ENCODE assay signal across 16 mouse cellular contexts in genomic region chr4:32219428-32220128, GRCm38 (mm10). TPM values are rescaled to one million over a fixed set of nuclear protein-coding genes. Genes with fewer than 3 reads are reported as not detected.
DNase-seq lines count a peak whose midpoint lies in the region; ATAC-seq lines count a peak whose summit lies in the region.
"Had no signal": no experiment of that assay in that cellular context is flagged by ENCODE, and none has a peak within 500 bp of the region (broad histone marks: within the 10 kb centered on the region; RNA-seq: fewer than 3 reads in every experiment).

No protein-coding gene starts in this region.

- 0 out of 2 replicates have a peak, but pooled peaks cover 4% of the 10 kb centered on the region for H3K4me1 ChIP-seq in heart, embryonic 10.5 days
- H3K4me1 ChIP-seq in embryonic facial prominence, embryonic 14.5 days (ENCODE audit: control insufficient read depth, insufficient read depth, low read length) = peaks cover 3% of the 10 kb centered on the region; the same call in 1 of the 2 replicates
- peaks cover 18% of the 10 kb centered on the region for H3K4me1 ChIP-seq in neural tube, embryonic 15.5 days

- no peaks in the 10 kb centered on the region for H3K9me3 ChIP-seq in heart, embryonic 10.5 days
- no peaks in the 10 kb centered on the region for H3K9me3 ChIP-seq in embryonic facial prominence, embryonic 14.5 days (ENCODE audit: control insufficient read depth, low read length)
- H3K9me3 ChIP-seq in neural tube, embryonic 15.5 days (replicated peaks) = no peaks in the 10 kb centered on the region

- DNase-seq in heart, embryonic 10.5 days (ENCODE audit: low spot score) = no peak
- no peak for DNase-seq in heart, adult 18-20 months
- DNase-seq in spleen, adult 18-20 months = peak; percentile 35 to 49
- no peak for DNase-seq in spleen, postnatal 4 days (ENCODE audit: low spot score in 2 of 2)
- DNase-seq in embryonic facial prominence, embryonic 14.5 days (ENCODE audit: low spot score) = no peak
- DNase-seq in layer of hippocampus, postnatal 14 days (ENCODE audit: low spot score in 2 of 2) = no peak
- DNase-seq in heart, postnatal 36 days = no peak
- DNase-seq: adrenal gland, postnatal 36 days; cerebellum, adult 2 months; gastrocnemius, postnatal 36 days; heart, postnatal 14 days; kidney, adult 2 months; right cerebral cortex, postnatal 4 days had no signal

- H3K4me3 ChIP-seq in heart, embryonic 10.5 days = no peak overlapping the region
- no peak overlapping the region for H3K4me3 ChIP-seq in embryonic facial prominence, embryonic 14.5 days (ENCODE audit: low read depth, low read length)
- H3K4me3 ChIP-seq in neural tube, embryonic 15.5 days (replicated peaks) = no peak overlapping the region
- H3K4me3 ChIP-seq: myocyte had no signal

- H3K36me3 ChIP-seq in heart, embryonic 10.5 days = no peaks in the 10 kb centered on the region
- H3K36me3 ChIP-seq in embryonic facial prominence, embryonic 14.5 days (ENCODE audit: control insufficient read depth, insufficient read depth, low read length) = no peaks in the 10 kb centered on the region
- no peaks in the 10 kb centered on the region for H3K36me3 ChIP-seq in neural tube, embryonic 15.5 days

- ATAC-seq in embryonic facial prominence, embryonic 14.5 days (ENCODE audit: low read depth) = no peak
- peak; percentile 66; the same call in 1 of the 2 replicates for ATAC-seq in neural tube, embryonic 15.5 days (ENCODE audit: low FRiP score)

- 0 out of 2 replicates have a peak overlapping the region, but pooled peaks have one; percentile 11 for H3K27ac ChIP-seq in heart, embryonic 10.5 days
- 0 out of 2 replicates have a peak overlapping the region, but pooled peaks have one; percentile 31 for H3K27ac ChIP-seq in embryonic facial prominence, embryonic 14.5 days (replicated peaks; ENCODE audit: low read depth, low read length)
- peak overlapping the region; percentile 45 for H3K27ac ChIP-seq in neural tube, embryonic 15.5 days (replicated peaks)

- peaks cover 5% of the 10 kb centered on the region for H3K27me3 ChIP-seq in heart, embryonic 10.5 days (ENCODE audit: insufficient read depth, poor library complexity, severe bottlenecking)
- no peaks in the 10 kb centered on the region for H3K27me3 ChIP-seq in embryonic facial prominence, embryonic 14.5 days (replicated peaks; ENCODE audit: control insufficient read depth, insufficient read depth, low read length)
- no peaks in the 10 kb centered on the region for H3K27me3 ChIP-seq in neural tube, embryonic 15.5 days (replicated peaks)
- H3K27me3 ChIP-seq: CH12.LX had no signal

- H3K9ac ChIP-seq in embryonic facial prominence, embryonic 14.5 days (ENCODE audit: low read depth, low read length) = 0 out of 2 replicates have a peak overlapping the region, but pooled peaks have one; percentile 23
- no peak overlapping the region for H3K9ac ChIP-seq in neural tube, embryonic 15.5 days (replicated peaks)

- H3K4me2 ChIP-seq in embryonic facial prominence, embryonic 14.5 days (ENCODE audit: low read depth, low read length) = no peak overlapping the region
- no peak overlapping the region for H3K4me2 ChIP-seq in neural tube, embryonic 15.5 days

- 70% methylated on average over 10 of the region's 10 CpGs for WGBS in heart, embryonic 10.5 days
- WGBS in embryonic facial prominence, embryonic 14.5 days = 49% methylated on average over 10 of the region's 10 CpGs
- 16% methylated on average over 10 of the region's 10 CpGs for WGBS in neural tube, embryonic 15.5 days

- intact Hi-C loops in heart, postnatal 36 days (cut with DNase I) = no loop called here

RNA-seq across cellular contexts. Expression of gene Bach2, which starts 19.0 kb away (rescaled TPM):
- polyA plus RNA-seq in heart, embryonic 10.5 days (2016; fragmentation: Nextera tagmentation; extraction: Ambion mirVana) = 7.7 and 8.8 TPM in 2 replicates
- total RNA-seq in heart, adult 18-20 months (2021) = 1 to 10 TPM; 4.2 to 6.2 TPM
- 7.3 and 7.7 TPM in 2 replicates for polyA plus RNA-seq in embryonic facial prominence, embryonic 14.5 days (2014; fragmentation: Nextera tagmentation; extraction: Ambion mirVana)
- 19.0 and 24.3 TPM in 2 replicates for polyA plus RNA-seq in neural tube, embryonic 15.5 days (2015; fragmentation: Nextera tagmentation; extraction: Ambion mirVana)
- 10 to 100 TPM; 22.2 to 24.9 TPM for total RNA-seq in layer of hippocampus, postnatal 14 days (2021)
- total RNA-seq in heart, postnatal 36 days (2021) = 1 to 10 TPM; 5.4 to 6.4 TPM
- total RNA-seq: CH12.LX had no signal

Comparison
In these comparisons a context has a peak if more than half of its experiments do, and no peak if none do; other contexts are left out.
1. DNase-seq: peak in spleen, adult 18-20 months (2 of 2); none in heart, embryonic 10.5 days (single experiment), heart, adult 18-20 months (0 of 2), spleen, postnatal 4 days (0 of 2), embryonic facial prominence, embryonic 14.5 days (single experiment), layer of hippocampus, postnatal 14 days (0 of 2) and heart, postnatal 36 days (0 of 2).
2. Peak in every context shown above with its lines, with median percentiles within 50 percentile points of each other: H3K27ac ChIP-seq.